Mouse (Mus musculus): Measurements from ENCODE around the gene 4930503E14Rik. TPM values are rescaled to one million over a fixed set of nuclear protein-coding genes. Genes with fewer than 3 reads are reported as not detected.
"Not testable (repeated sequence)": the region's sequence is repeated elsewhere in the genome, so short reads cannot be mapped to it uniquely, and the experiment has no call there.

The 4930503E14Rik gene
- polyA plus RNA-seq (2014; fragmentation: Nextera tagmentation; extraction: Ambion mirVana), result not detected in 2 replicates

- not testable (repeated sequence) for DNase-seq (ENCODE audit: low spot score); H3K4me1 ChIP-seq (replicated peaks; ENCODE audit: control insufficient read depth, insufficient read depth, low read length); ATAC-seq (replicated peaks; ENCODE audit: low FRiP score, low TSS enrichment, low read depth); H3K9ac ChIP-seq (ENCODE audit: low read length); H3K9me3 ChIP-seq (ENCODE audit: control insufficient read depth, low read length); H3K4me2 ChIP-seq (ENCODE audit: low read length); H3K27me3 ChIP-seq (replicated peaks; ENCODE audit: control insufficient read depth, insufficient read depth, low read length); H3K4me3 ChIP-seq (ENCODE audit: low read depth, low read length); H3K36me3 ChIP-seq (ENCODE audit: control insufficient read depth, insufficient read depth, low read length); H3K27ac ChIP-seq (ENCODE audit: low read depth)
- 93% methylated on average over 3 of the region's 3 CpGs for WGBS
These were observed at the start of gene 4930503E14Rik for GRCm38 (mm10) chr14:44213154-44213553. TSS of gene 4930503E14Rik (minus strand) at chr14:44213254.

GRCm38 (mm10) chr14:44248039-44248438, 35.0 kb upstream of the 4930503E14Rik start:
- ATAC-seq (replicated peaks; ENCODE audit: low FRiP score, low TSS enrichment, low read depth) (no peak), DNase-seq (ENCODE audit: low spot score) (no peak)
- Histone ChIP-seq H3K4me2 (ENCODE audit: low read length) (no peak overlapping the region), H3K9me3 (ENCODE audit: control insufficient read depth, low read length) (no peaks in the 10 kb centered on the region), H3K4me1 (replicated peaks; ENCODE audit: control insufficient read depth, insufficient read depth, low read length) (no peaks in the 10 kb centered on the region), H3K36me3 (ENCODE audit: control insufficient read depth, insufficient read depth, low read length) (no peaks in the 10 kb centered on the region), H3K27ac (ENCODE audit: low read depth) (no peak overlapping the region), H3K9ac (ENCODE audit: low read length) (no peak overlapping the region), H3K4me3 (ENCODE audit: low read depth, low read length) (no peak overlapping the region), H3K27me3 (replicated peaks; ENCODE audit: control insufficient read depth, insufficient read depth, low read length) (no peaks in the 10 kb centered on the region)
- WGBS, result 92% methylated on average over 16 of the region's 16 CpGs

GRCm38 (mm10) chr14:44197361-44197760, 15.7 kb downstream of the 4930503E14Rik start, which contains the start of gene Gm8212:
TSS of gene Gm8212 (plus strand) at chr14:44197661.
- not testable (repeated sequence) for H3K36me3 ChIP-seq (ENCODE audit: control insufficient read depth, insufficient read depth, low read length); H3K9me3 ChIP-seq (ENCODE audit: control insufficient read depth, low read length); H3K27ac ChIP-seq (ENCODE audit: low read depth); ATAC-seq (replicated peaks; ENCODE audit: low FRiP score, low TSS enrichment, low read depth); H3K4me1 ChIP-seq (replicated peaks; ENCODE audit: control insufficient read depth, insufficient read depth, low read length); DNase-seq (ENCODE audit: low spot score); H3K4me2 ChIP-seq (ENCODE audit: low read length); H3K9ac ChIP-seq (ENCODE audit: low read length); H3K4me3 ChIP-seq (ENCODE audit: low read depth, low read length); H3K27me3 ChIP-seq (replicated peaks; ENCODE audit: control insufficient read depth, insufficient read depth, low read length)
- whole genome bisulfite sequencing, result 100% methylated on average over 1 of the region's 3 CpGs

GRCm38 (mm10) chr14:44123551-44123950, 89.5 kb downstream of the 4930503E14Rik start, which contains the start of gene Gm3327:
TSS of gene Gm3327 (plus strand) at chr14:44123851.
- H3K4me1 ChIP-seq (replicated peaks; ENCODE audit: control insufficient read depth, insufficient read depth, low read length); H3K27ac ChIP-seq (ENCODE audit: low read depth); H3K36me3 ChIP-seq (ENCODE audit: control insufficient read depth, insufficient read depth, low read length); H3K4me2 ChIP-seq (ENCODE audit: low read length); ATAC-seq (replicated peaks; ENCODE audit: low FRiP score, low TSS enrichment, low read depth); H3K4me3 ChIP-seq (ENCODE audit: low read depth, low read length); DNase-seq (ENCODE audit: low spot score); H3K27me3 ChIP-seq (replicated peaks; ENCODE audit: control insufficient read depth, insufficient read depth, low read length); H3K9me3 ChIP-seq (ENCODE audit: control insufficient read depth, low read length); H3K9ac ChIP-seq (ENCODE audit: low read length): not testable (repeated sequence)
- 84% methylated on average over 3 of the region's 4 CpGs for WGBS

Other genes starting within 250 kb of the 4930503E14Rik start
- not detected in 2 replicates for gene Ang6, start 211.0 kb downstream of the 4930503E14Rik start, polyA plus RNA-seq (2014; fragmentation: Nextera tagmentation; extraction: Ambion mirVana)
- gene Ear2, start 110.6 kb downstream of the 4930503E14Rik start, polyA plus RNA-seq (2014; fragmentation: Nextera tagmentation; extraction: Ambion mirVana), result not detected in 2 replicates
- gene Gm3327, start 89.4 kb downstream of the 4930503E14Rik start, polyA plus RNA-seq (2014; fragmentation: Nextera tagmentation; extraction: Ambion mirVana), result not detected in 2 replicates
- gene Gm8212, start 15.6 kb downstream of the 4930503E14Rik start, polyA plus RNA-seq (2014; fragmentation: Nextera tagmentation; extraction: Ambion mirVana), result not detected in 2 replicates
- gene Gm8220, start 72.3 kb upstream of the 4930503E14Rik start, polyA plus RNA-seq (2014; fragmentation: Nextera tagmentation; extraction: Ambion mirVana), result not detected in 2 replicates
- gene Gm5930, start 125.3 kb upstream of the 4930503E14Rik start, polyA plus RNA-seq (2014; fragmentation: Nextera tagmentation; extraction: Ambion mirVana), result not detected in 2 replicates
- not detected in 2 replicates for gene Gm8229, start 152.1 kb upstream of the 4930503E14Rik start, polyA plus RNA-seq (2014; fragmentation: Nextera tagmentation; extraction: Ambion mirVana)
- gene Gm3371, start 197.4 kb upstream of the 4930503E14Rik start, polyA plus RNA-seq (2014; fragmentation: Nextera tagmentation; extraction: Ambion mirVana), result not detected in 2 replicates
- gene Gm8232, start 220.4 kb upstream of the 4930503E14Rik start, polyA plus RNA-seq (2014; fragmentation: Nextera tagmentation; extraction: Ambion mirVana), result not detected in 2 replicates